Mouse (Mus musculus) cortical plate, adult 2 months (tissue): ENCODE data around the gene Slc39a11.

Experiments
- CTCF ChIP-seq: fragments of 200-500 bp; IDR thresholded peaks from 2 replicates; pipeline ENCODE4 v1.5.1; 2011; ENCODE audit warnings: mild to moderate bottlenecking, control low read depth, low read length; ENCODE audit not compliant: insufficient read depth; ENCODE audit errors: extremely low read depth
- POLR2A ChIP-seq: fragments of 200-500 bp; IDR thresholded peaks from 2 replicates; pipeline ENCODE4 v1.6.1; 2011; ENCODE audit warnings: mild to moderate bottlenecking, low read length, control low read depth; ENCODE audit not compliant: insufficient read depth; ENCODE audit errors: extremely low read depth

- TF ChIP-seq POLR2A (no peak), CTCF (no peak)
These were observed 417.8 kb downstream of the Slc39a11 start for GRCm38 (mm10) chr11:113232049-113232448.
